Mouse (Mus musculus) MEL (cell line): ENCODE measurements at regions not wholly inside any gene's neighbourhood (a gene's known extent, or its start where the extent isn't known, plus 50 kb on each side); places are given as distances from the start of the nearest gene placed in this dataset.

Experiments
- DNase-seq: peaks from one replicate; pipeline ENCODE4 v3.0.0; 2011; ENCODE audit warnings: low read depth, low spot score
- H3K27ac ChIP-seq: 2 replicates; pipeline ENCODE4 v1.5.1; 2012; ENCODE audit warnings: low read depth, mild to moderate bottlenecking, control low read depth, low read length, moderate library complexity; ENCODE audit not compliant: control insufficient read depth
- H3K27me3 ChIP-seq, 2 experiments: fragments of 150-350 bp in 1 of 2; sonication (generic) in 1 of 2; 2 replicates each; pipeline ENCODE4 v1.6.1; 2012; ENCODE audit warnings: low read length in 2 of 2, mild to moderate bottlenecking in 2 of 2, improper control_type of control experiment in 1 of 2, moderate library complexity in 1 of 2; ENCODE audit not compliant: insufficient read depth in 2 of 2, control insufficient read depth in 1 of 2
- H3K36me3 ChIP-seq, 2 experiments: 2 replicates each; pipeline ENCODE4 v1.6.1; 2012 to 2014; ENCODE audit warnings: low read length in 2 of 2, improper control_type of control experiment in 1 of 2, inconsistent platforms in 1 of 2, mild to moderate bottlenecking in 1 of 2; ENCODE audit not compliant: insufficient read depth in 2 of 2, control insufficient read depth in 1 of 2
- H3K4me1 ChIP-seq, 2 experiments: fragments of 150-350 bp in 1 of 2; sonication (generic) in 1 of 2; 2 replicates each; pipeline ENCODE4 v1.6.1; 2012; ENCODE audit warnings: low read length in 2 of 2, improper control_type of control experiment in 1 of 2, mild to moderate bottlenecking in 1 of 2; ENCODE audit not compliant: insufficient read depth in 2 of 2, control insufficient read depth in 1 of 2
- H3K4me3 ChIP-seq, 2 experiments: fragments of 150-350 bp in 1 of 2; sonication (generic) in 1 of 2; 2 replicates each; pipeline ENCODE4 v1.5.1; 2012; ENCODE audit warnings: low read depth in 2 of 2, low read length in 2 of 2, mild to moderate bottlenecking in 2 of 2, moderate library complexity in 2 of 2, control low read depth in 1 of 2, improper control_type of control experiment in 1 of 2; ENCODE audit not compliant: control insufficient read depth in 1 of 2, insufficient read depth in 1 of 2
- H3K79me2 ChIP-seq: 2 replicates; pipeline ENCODE4 v1.6.1; 2012; ENCODE audit warnings: mild to moderate bottlenecking, low read length, moderate library complexity; ENCODE audit not compliant: control insufficient read depth, poor library complexity, insufficient read depth
- H3K9ac ChIP-seq: 2 replicates; pipeline ENCODE4 v1.6.1; 2012; ENCODE audit warnings: low read depth, mild to moderate bottlenecking, control low read depth, low read length, moderate library complexity; ENCODE audit not compliant: control insufficient read depth, poor library complexity, severe bottlenecking
- H3K9me3 ChIP-seq: fragments of 150-350 bp; sonication (generic); replicated peaks from 2 replicates; pipeline ENCODE4 v1.6.1; 2012; ENCODE audit warnings: mild to moderate bottlenecking, low read length, improper control_type of control experiment, moderate library complexity; ENCODE audit not compliant: insufficient read depth
- BHLHE40 ChIP-seq: IDR thresholded peaks from 2 replicates; pipeline ENCODE4 v1.6.1; 2012; ENCODE audit warnings: low read depth, mild to moderate bottlenecking, inconsistent platforms, low read length, improper control_type of control experiment, borderline replicate concordance
- CHD1 ChIP-seq: IDR thresholded peaks from 2 replicates; pipeline ENCODE4 v1.6.1; 2012; ENCODE audit warnings: low read depth, mild to moderate bottlenecking, inconsistent platforms, low read length, improper control_type of control experiment
- CHD2 ChIP-seq: IDR thresholded peaks from 2 replicates; pipeline ENCODE4 v1.6.1; 2011; ENCODE audit warnings: low read length, improper control_type of control experiment
- CTCF ChIP-seq, 3 experiments: IDR thresholded peaks in 2 of 3; conservative IDR thresholded peaks in 1 of 3; 2 replicates each; pipeline ENCODE4 v1.5.1; 2011 to 2012; ENCODE audit warnings: low read length in 3 of 3, low read depth in 2 of 3, mild to moderate bottlenecking in 2 of 3, improper control_type of control experiment in 1 of 3, inconsistent platforms in 1 of 3, mixed read lengths in 1 of 3, moderate library complexity in 1 of 3; ENCODE audit not compliant: control insufficient read depth in 1 of 3, insufficient read depth in 1 of 3, poor library complexity in 1 of 3, severe bottlenecking in 1 of 3
- E2F4 ChIP-seq: IDR thresholded peaks from 2 replicates; pipeline ENCODE4 v1.6.1; 2011; ENCODE audit warnings: low read depth, low read length, improper control_type of control experiment, borderline replicate concordance
- EP300 ChIP-seq, 2 experiments: IDR thresholded peaks; 2 replicates each; pipeline ENCODE4 v1.6.1; 2011; ENCODE audit warnings: improper control_type of control experiment in 2 of 2, low read length in 2 of 2, low read depth in 1 of 2, mild to moderate bottlenecking in 1 of 2
- ETS1 ChIP-seq: IDR thresholded peaks from 2 replicates; pipeline ENCODE4 v1.6.1; 2012; ENCODE audit warnings: low read depth, mild to moderate bottlenecking, inconsistent platforms, low read length, improper control_type of control experiment, moderate library complexity
- GABPA ChIP-seq: IDR thresholded peaks from 2 replicates; pipeline ENCODE4 v1.6.1; 2012; ENCODE audit warnings: low read depth, mild to moderate bottlenecking, inconsistent platforms, low read length, improper control_type of control experiment, moderate library complexity
- GATA1 ChIP-seq: IDR thresholded peaks from 2 replicates; pipeline ENCODE4 v1.6.1; 2011; ENCODE audit warnings: low read depth, low read length, improper control_type of control experiment
- JUND ChIP-seq: IDR thresholded peaks from 2 replicates; pipeline ENCODE4 v1.6.1; 2011; ENCODE audit warnings: low read depth, mild to moderate bottlenecking, improper control_type of control experiment, low read length
- MAX ChIP-seq: IDR thresholded peaks from 2 replicates; pipeline ENCODE4 v1.6.1; 2011; ENCODE audit warnings: low read length, improper control_type of control experiment
- MEF2A ChIP-seq: IDR thresholded peaks from 2 replicates; pipeline ENCODE4 v1.6.1; 2014; ENCODE audit warnings: low read depth, mild to moderate bottlenecking, inconsistent platforms, low read length, improper control_type of control experiment; ENCODE audit not compliant: poor library complexity, insufficient replicate concordance, severe bottlenecking; ENCODE audit errors: extremely low read depth
- MXI1 ChIP-seq: IDR thresholded peaks from 2 replicates; pipeline ENCODE4 v1.6.1; 2011; ENCODE audit warnings: mild to moderate bottlenecking, low read depth, low read length, improper control_type of control experiment
- NRF1 ChIP-seq: IDR thresholded peaks from 2 replicates; pipeline ENCODE4 v1.6.1; 2014; ENCODE audit warnings: low read depth, mild to moderate bottlenecking, inconsistent platforms, low read length, improper control_type of control experiment, moderate library complexity; ENCODE audit not compliant: poor library complexity, insufficient read depth, severe bottlenecking
- POLR2A ChIP-seq, 2 experiments: IDR thresholded peaks; 2 replicates each; pipeline ENCODE4 v1.6.1; 2011 to 2012; ENCODE audit warnings: low read length in 2 of 2, mild to moderate bottlenecking in 2 of 2, control low read depth in 1 of 2, improper control_type of control experiment in 1 of 2, low read depth in 1 of 2, moderate library complexity in 1 of 2; ENCODE audit not compliant: control insufficient read depth in 1 of 2, insufficient read depth in 1 of 2, poor library complexity in 1 of 2
- RAD21 ChIP-seq: IDR thresholded peaks from 2 replicates; pipeline ENCODE4 v1.6.1; 2011; ENCODE audit warnings: mild to moderate bottlenecking, low read depth, low read length, improper control_type of control experiment
- SMC3 ChIP-seq: IDR thresholded peaks from 2 replicates; pipeline ENCODE4 v1.6.1; 2011; ENCODE audit warnings: low read depth, low read length, improper control_type of control experiment
- TAL1 ChIP-seq: IDR thresholded peaks from 2 replicates; pipeline ENCODE4 v1.6.1; 2012; ENCODE audit warnings: mild to moderate bottlenecking, inconsistent platforms, low read length, moderate library complexity, mixed read lengths
- TCF12 ChIP-seq: IDR thresholded peaks from 2 replicates; pipeline ENCODE4 v1.6.1; 2014; ENCODE audit warnings: low read depth, mild to moderate bottlenecking, inconsistent platforms, low read length, improper control_type of control experiment, moderate library complexity
- UBTF ChIP-seq: IDR thresholded peaks from 2 replicates; pipeline ENCODE4 v1.6.1; 2012; ENCODE audit warnings: low read depth, mild to moderate bottlenecking, inconsistent platforms, low read length, improper control_type of control experiment, moderate library complexity, borderline replicate concordance; ENCODE audit not compliant: insufficient read depth
- USF1 ChIP-seq: IDR thresholded peaks from 2 replicates; pipeline ENCODE4 v1.6.1; 2014; ENCODE audit warnings: low read depth, mild to moderate bottlenecking, inconsistent platforms, low read length, improper control_type of control experiment, moderate library complexity
- ZC3H11A ChIP-seq: IDR thresholded peaks from 2 replicates; pipeline ENCODE4 v1.6.1; 2012; ENCODE audit warnings: low read depth, mild to moderate bottlenecking, inconsistent platforms, low read length, improper control_type of control experiment

DNA sequence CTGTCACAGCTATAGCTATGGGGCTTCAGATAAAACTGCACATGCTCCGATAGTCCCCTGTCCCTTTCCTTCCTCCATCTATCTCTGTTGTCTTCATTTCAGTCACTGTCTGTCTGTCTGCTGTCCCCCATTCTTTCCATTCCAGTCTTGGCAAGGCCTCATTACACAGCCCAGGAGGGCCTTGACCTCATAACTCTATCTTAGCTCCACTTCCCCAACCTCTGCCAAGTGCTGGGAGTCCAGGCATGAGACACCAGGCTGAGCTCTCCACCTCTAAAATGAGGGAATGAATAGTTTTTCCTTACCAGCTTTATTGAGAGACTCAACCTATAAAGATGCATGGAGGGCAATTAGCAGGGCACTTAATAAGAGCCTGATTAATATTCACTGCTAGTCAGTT lies 76.0 kb upstream of the Frmd4a start:
- DNase-seq = no peak
- no peaks in the 10 kb centered on the region for H3K36me3 ChIP-seq

DNA sequence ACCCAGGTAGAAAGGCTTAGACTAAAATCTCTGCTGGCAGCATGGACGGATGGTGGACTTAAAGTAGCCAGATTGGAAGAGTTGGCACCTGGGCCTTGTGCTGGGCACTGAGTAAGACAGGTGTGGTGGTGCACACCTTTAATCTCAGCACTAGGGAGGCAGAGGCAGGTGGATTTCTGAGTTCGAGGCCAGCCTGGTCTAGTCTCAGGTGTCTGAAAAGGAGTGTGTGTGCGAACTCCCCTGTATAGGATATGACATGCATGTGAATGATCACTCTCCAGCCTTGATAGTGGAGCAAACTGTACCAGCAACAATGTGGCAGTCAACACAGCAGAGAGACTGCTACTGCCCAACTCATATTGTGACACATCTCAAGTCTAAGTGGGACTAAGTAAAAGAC lies 70.1 kb upstream of the Frmd4a start:
- no peak for TF ChIP-seq ETS1
- no peak for TF ChIP-seq RAD21
- no peak for TF ChIP-seq CTCF (IDR thresholded peaks at IDR 0.05 in 2 of 3, conservative IDR thresholded peaks at IDR 0.05 in 1 of 3; ENCODE audit: control insufficient read depth in 1 of 3, insufficient read depth in 1 of 3, low read depth in 2 of 3, low read length in 3 of 3, poor library complexity in 1 of 3, severe bottlenecking in 1 of 3)
- no peak for TF ChIP-seq BHLHE40
- no peak for DNase-seq
- Histone ChIP-seq H3K36me3 (no peaks in the 10 kb centered on the region), H3K9me3 (no peaks in the 10 kb centered on the region), H3K27me3 (no peaks in the 10 kb centered on the region), H3K79me2 (no peaks in the 10 kb centered on the region), H3K27ac (no peak overlapping the region), H3K4me1 (no peaks in the 10 kb centered on the region), H3K9ac (no peak overlapping the region), H3K4me3 (no peak overlapping the region)

More for the DNA sequence above, 76.0 kb upstream of the Frmd4a start:
- H3K4me3 ChIP-seq = no peak overlapping the region
- H3K27me3 ChIP-seq = no peaks in the 10 kb centered on the region; a peak in 1 of 4 replicates
- no peaks in the 10 kb centered on the region for H3K4me1 ChIP-seq
- no peaks in the 10 kb centered on the region for H3K79me2 ChIP-seq
- no peaks in the 10 kb centered on the region for H3K9me3 ChIP-seq
- TF ChIP-seq SMC3 (no peak), TCF12 (no peak), JUND (no peak), TAL1 (no peak), RAD21 (no peak), MEF2A (no peak), EP300 (IDR thresholded peaks at IDR 0.05; ENCODE audit: low read depth in 1 of 2, low read length in 2 of 2) (no peak), UBTF (no peak)
- no peak overlapping the region for H3K27ac ChIP-seq
- H3K9ac ChIP-seq = no peak overlapping the region

DNA sequence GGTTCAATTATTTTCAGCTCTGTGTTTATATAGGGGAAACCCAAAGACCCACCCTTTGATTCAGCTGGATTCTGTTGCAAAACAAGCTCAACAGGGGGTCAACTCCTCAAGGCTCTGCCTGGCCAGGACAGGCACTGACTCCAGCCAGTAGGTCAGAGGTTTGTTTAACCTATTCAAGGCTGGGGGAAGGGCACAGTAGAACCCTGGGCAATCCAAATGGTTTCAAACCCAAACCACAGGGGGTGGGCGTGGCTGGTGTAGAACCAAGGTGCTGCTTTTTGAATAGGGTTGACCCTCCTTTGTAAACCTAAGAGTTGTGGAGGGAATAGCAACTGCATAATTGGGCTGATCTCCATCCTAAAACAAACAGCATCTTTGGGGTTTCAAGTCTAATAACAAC lies 69.2 kb upstream of the Frmd4a start:
- no peak for DNase-seq
- Histone ChIP-seq H3K36me3 (no peaks in the 10 kb centered on the region), H3K9ac (no peak overlapping the region), H3K4me3 (no peak overlapping the region), H3K27ac (no peak overlapping the region), H3K9me3 (no peaks in the 10 kb centered on the region), H3K4me1 (no peaks in the 10 kb centered on the region), H3K79me2 (no peaks in the 10 kb centered on the region), H3K27me3 (no peaks in the 10 kb centered on the region)
- no peak for TF ChIP-seq ETS1
- TF ChIP-seq TAL1 = no peak
- no peak for TF ChIP-seq MXI1
- TF ChIP-seq GATA1 = no peak
- no peak for TF ChIP-seq GABPA
- no peak for TF ChIP-seq SMC3
- TF ChIP-seq MAX = no peak
- TF ChIP-seq CHD1 = no peak
- TF ChIP-seq CHD2 = no peak
- no peak for TF ChIP-seq BHLHE40
- TF ChIP-seq JUND = no peak
- TF ChIP-seq USF1 = no peak
- TF ChIP-seq E2F4 = no peak
- TF ChIP-seq ZC3H11A = no peak
- TF ChIP-seq NRF1 = no peak
- no peak for TF ChIP-seq POLR2A (IDR thresholded peaks at IDR 0.05; ENCODE audit: control insufficient read depth in 1 of 2, insufficient read depth in 1 of 2, low read depth in 1 of 2, low read length in 2 of 2, poor library complexity in 1 of 2)
